Mouse (Mus musculus) mesoderm, embryonic 11.5 days (tissue): Measurements from ENCODE around the gene Ece2.

Experiments used
- DNase-seq: peaks from one replicate; pipeline ENCODE4 v3.0.0-alpha.2; 2012; ENCODE audit warnings: low read depth, low spot score

Gene Ece2

GRCm38 (mm10) chr16:20629731-20630634, at the start of gene Ece2:
Gene Ece2 (plus strand): TSS chr16:20629828.
- peak; percentile 30 for DNase-seq

- DNase-seq, result peak; percentile 17
These were observed 40.2 kb upstream of the Ece2 start, which contains the start of gene Vwa5b2 for GRCm38 (mm10) chr16:20589366-20589938. Gene Vwa5b2 (plus strand): TSS chr16:20589471.

DNA sequence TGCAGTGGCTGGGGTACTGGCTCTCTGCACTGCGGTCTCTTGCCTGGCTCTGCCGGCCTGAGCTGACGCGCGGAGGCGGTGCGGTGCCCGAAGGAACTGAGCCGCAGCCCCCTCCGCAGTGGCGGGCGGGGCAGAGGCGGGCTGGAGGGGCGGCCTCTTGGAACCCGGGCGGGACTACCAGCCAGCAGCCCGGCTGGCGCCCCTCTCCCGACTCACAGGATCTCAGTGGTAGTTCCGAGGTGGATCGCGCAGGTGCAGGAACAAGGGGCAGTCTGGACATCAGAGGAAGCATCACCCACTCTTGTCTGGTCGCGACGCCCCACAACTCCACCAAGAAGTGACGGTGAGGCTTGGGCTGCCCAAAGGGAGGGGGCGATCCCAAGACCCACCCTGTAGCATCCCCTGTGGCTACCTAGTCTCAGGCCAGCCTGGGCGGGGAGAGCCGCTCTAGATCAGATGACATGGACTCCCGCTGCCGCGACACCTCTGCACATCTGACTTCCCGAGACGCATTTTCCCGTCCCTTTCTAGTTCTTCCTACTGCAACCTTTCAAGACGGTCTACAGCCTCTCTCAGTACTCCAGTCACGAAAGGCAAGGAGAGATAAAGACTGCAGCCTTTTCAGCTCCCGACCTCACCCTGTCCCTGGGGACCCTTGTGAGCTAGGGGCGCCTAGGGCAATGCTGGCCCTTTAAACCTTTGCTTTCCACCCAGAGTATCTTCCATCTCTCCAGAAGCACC, 39.5 kb upstream of the Ece2 start:
- DNase-seq, result peak; percentile 39

DNA sequence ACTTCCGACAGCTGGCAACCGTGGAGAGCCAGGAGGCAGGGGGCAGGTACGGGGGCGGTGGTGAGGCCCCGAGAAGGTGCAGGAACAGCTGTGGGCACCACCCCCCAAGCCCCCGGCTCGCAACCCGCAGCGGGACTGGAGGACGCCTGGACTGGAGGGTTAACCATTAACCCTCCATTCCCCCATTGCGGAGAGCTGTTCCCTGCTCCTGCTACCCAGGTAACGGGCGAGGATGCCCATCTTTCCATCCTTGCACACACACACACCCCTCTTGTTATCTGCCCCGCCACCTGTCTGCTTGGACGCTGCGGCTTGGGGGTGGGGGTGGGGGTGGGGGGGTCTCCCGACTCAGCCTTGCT, 39.0 kb upstream of the Ece2 start:
- no peak for DNase-seq

DNA sequence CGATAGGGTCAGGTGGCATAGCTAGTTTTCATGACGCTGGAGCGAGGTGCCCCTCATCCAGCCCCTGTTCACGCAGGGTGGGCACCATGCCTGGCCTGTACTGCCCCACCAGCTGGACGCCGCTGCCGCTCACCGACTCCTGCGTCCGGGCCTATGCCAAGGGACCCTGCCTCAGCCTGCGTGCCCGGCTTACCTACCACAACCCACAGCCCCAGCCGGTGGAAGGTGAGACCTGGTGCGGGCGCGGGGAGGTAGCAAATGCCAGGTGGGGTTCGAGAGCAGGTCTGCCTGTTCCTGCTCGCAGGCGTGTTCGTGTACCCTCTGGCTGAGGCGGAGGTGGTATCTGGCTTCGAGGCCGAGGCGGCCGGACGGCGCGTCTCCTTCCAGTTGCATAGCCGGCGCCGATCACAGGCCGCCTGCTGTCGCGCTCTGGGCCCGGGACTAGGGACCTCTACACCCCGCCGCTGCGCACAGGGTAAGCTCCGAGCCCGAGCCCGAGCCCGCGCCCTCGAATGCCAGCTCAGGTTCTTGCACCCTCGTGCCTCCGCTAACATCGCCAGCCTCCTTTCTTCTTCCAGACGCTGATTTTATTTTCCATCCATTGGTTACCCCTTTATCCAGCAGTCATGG, 38.4 kb upstream of the Ece2 start:
- no peak for DNase-seq

GRCm38 (mm10) chr16:20595060-20595673, 34.5 kb upstream of the Ece2 start:
- DNase-seq, result no peak

GRCm38 (mm10) chr16:20595737-20596136, 33.9 kb upstream of the Ece2 start:
- DNase-seq, result no peak

GRCm38 (mm10) chr16:20596687-20597441, 32.8 kb upstream of the Ece2 start:
- no peak for DNase-seq

GRCm38 (mm10) chr16:20600511-20600910, 29.1 kb upstream of the Ece2 start:
- DNase-seq, result no peak

- DNase-seq, result no peak
These were observed 24.9 kb upstream of the Ece2 start for GRCm38 (mm10) chr16:20604705-20605104.

GRCm38 (mm10) chr16:20610501-20611356, 18.9 kb upstream of the Ece2 start:
- peak; percentile 90 for DNase-seq

GRCm38 (mm10) chr16:20611357-20612227, 18.0 kb upstream of the Ece2 start, which contains the start of the genes Eef1akmt4, Gm49333 and Alg3:
Gene Eef1akmt4 (plus strand): TSS chr16:20611593.
Gene Gm49333 (plus strand): TSS chr16:20611610.
Gene Alg3 (minus strand): TSS chr16:20611735.
- peak; percentile 94 for DNase-seq

DNA sequence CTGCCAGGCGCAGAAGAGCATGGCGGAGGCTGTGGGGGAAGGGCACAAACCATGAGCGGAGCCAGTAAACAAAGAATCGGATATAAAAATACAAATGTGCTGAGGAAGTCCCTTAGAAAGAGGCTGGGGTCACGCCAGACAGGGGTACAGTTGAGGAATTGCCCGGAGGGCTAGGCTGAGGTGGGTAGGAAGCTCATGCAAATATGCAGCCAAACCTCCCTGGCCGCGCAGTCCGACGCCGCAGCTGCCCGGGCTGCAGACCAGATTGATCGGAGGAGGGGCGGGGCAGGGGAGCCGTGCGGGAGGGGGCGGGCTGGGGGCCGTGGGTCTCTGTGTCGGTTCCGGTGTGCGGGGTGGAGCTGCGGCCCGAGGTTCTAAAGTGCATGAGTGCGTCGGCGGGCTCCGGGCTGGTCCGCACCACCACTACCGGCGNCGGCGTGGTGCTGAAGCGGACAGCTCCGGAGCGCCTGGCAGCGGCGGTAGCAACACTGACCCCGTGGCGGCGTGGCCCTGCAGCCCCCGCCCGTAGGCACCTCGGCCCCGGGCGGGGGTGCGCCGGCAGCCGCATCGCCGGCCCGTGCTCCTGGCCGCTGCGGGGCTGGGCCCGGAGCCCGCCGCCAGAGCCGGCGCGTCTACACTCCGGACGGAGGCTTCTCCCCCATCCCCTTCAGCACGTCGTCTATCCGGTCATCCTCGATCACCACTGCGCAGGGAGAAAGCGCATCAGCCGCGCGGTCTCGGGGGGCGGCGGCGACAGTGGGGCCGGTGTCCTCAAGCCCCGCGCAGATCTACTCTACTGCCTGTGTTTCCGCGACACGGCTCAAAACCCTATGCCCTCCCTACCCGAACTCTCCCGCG, 9.9 kb upstream of the Ece2 start:
- peak; percentile 52 for DNase-seq

DNA sequence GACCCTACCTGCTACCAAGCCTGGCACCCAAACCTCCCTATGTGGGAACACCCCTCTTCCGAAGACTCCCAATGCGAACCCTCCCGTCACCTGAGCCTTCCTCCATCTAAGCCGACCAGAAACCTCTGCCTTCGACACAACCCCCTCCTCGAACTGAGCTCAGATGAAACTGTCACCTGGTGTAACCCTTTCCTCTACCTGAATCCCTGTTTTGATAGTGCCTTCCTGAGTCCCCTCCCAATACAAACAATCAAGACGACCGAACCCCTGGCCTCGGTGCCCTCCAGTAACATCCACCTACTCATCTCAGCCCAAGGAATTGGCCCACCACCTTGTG, 9.3 kb upstream of the Ece2 start:
- DNase-seq, result no peak

GRCm38 (mm10) chr16:20620751-20621190, 8.9 kb upstream of the Ece2 start:
- peak; percentile 24 for DNase-seq

DNA sequence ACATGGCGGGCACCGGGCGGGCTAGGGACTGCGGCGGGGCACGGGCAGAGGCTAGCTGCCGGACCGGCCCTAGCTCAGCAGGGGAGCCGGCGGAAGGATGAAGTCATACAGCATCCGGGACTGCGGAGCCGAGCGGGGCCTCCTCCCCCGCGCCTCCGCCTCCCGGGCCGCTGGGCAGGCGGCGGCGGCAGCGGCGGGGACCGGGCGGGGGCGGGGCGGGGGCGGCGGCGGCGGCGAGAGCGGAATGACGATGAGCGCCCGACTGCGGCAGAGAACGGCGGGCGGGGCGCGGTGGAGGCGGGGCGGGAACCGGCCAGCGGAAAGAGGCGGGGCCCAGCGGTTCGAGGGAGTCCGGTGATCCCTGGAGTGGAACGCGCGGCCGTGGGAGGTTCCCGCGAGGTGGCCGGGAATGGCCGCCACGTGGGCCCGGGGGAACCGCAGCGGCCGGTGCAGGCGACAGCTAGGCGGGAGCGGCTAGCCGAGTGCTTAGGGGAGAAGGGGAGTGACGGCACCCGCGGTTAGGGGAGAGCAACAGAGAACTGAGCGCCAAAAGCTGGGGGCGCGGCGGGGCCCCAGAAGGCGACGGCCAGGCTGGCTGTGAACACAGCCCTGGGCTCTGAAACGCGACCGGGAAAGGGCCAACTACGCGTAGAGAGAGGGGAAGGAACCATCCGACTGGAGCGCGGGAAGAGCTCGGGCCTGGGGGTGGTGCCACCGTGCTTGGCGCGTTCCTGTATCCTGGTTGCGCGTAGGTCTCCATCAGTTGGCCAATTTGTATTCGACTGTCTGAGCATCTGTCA, 8.2 kb upstream of the Ece2 start, which contains the start of gene Camk2n2:
Gene Camk2n2 (minus strand): TSS at position 97 of the 800 bp plus-strand sequence.
- peak; percentile 45 for DNase-seq
